Mouse (Mus musculus) brain, embryonic 14.5 days (tissue): ENCODE measurements around the gene Exoc3l4.

Experiments
- CTCF ChIP-seq: fragments of 200-500 bp; IDR thresholded peaks from 2 replicates; pipeline ENCODE4 v1.5.1; 2012; ENCODE audit warnings: inconsistent platforms, mild to moderate bottlenecking, moderate library complexity, borderline replicate concordance; ENCODE audit not compliant: insufficient read depth, insufficient read length; ENCODE audit errors: extremely low read depth
- POLR2A ChIP-seq: fragments of 200-500 bp; IDR thresholded peaks from 2 replicates; pipeline ENCODE4 v1.6.1; 2012; ENCODE audit warnings: mild to moderate bottlenecking, inconsistent platforms, borderline replicate concordance; ENCODE audit not compliant: poor library complexity, insufficient read depth, insufficient read length, severe bottlenecking; ENCODE audit errors: extremely low read depth

DNA sequence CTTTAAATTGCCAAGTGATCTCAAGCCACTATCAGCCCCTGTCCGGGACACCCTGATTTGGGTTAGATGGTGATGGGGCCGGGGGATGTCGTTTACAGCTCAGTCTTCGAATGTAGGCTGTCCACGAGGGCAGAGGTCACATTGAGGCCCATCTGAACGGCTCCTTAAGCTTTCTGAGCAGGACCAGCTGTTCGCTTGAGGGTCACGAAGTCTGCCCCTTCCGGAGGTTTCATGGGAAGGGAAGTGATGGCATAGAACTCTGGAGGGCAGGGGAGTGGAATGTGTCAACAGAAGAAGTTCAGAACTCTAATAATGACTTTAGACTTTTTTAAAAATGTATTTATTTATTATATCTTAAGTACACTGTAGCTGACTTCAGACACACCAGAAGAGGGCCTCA lies 7.7 kb downstream of the Exoc3l4 start:
- TF ChIP-seq POLR2A, result no peak
- TF ChIP-seq CTCF, result no peak
